9 mouse cellular contexts compared by ENCODE assay signal in genomic region chr7:141524760-141525579, GRCm38 (mm10). TPM values are rescaled to one million over a fixed set of nuclear protein-coding genes. Genes with fewer than 3 reads are reported as not detected.
DNase-seq lines count a peak whose midpoint lies in the region; ATAC-seq and TF ChIP-seq lines count a peak whose summit lies in the region.
"Had no signal": no experiment of that assay in that cellular context is flagged by ENCODE, and none has a peak within 500 bp of the region (broad histone marks: within the 10 kb centered on the region; RNA-seq: fewer than 3 reads in every experiment).

No protein-coding gene starts in this region.

- no peak overlapping the region for H3K4me3 ChIP-seq in forebrain, embryonic 10.5 days
- H3K4me3 ChIP-seq in liver, postnatal 0 days (ENCODE audit: low read depth, low read length) = no peak overlapping the region
- H3K4me3 ChIP-seq in neural tube, embryonic 15.5 days (replicated peaks) = no peak overlapping the region
- H3K4me3 ChIP-seq in testis, adult 2 months (ENCODE audit: control insufficient read depth, low read depth, low read length) = no peak overlapping the region

- H3K27ac ChIP-seq in forebrain, embryonic 10.5 days = no peak overlapping the region
- H3K27ac ChIP-seq in liver, postnatal 0 days (ENCODE audit: low read depth) = no peak overlapping the region
- H3K27ac ChIP-seq in neural tube, embryonic 15.5 days (replicated peaks) = no peak overlapping the region
- H3K27ac ChIP-seq in testis, adult 2 months (ENCODE audit: control insufficient read depth, insufficient read depth, low read depth, low read length) = no peak overlapping the region
- H3K27ac ChIP-seq: macrophage had no signal

- no peaks in the 10 kb centered on the region for H3K9me3 ChIP-seq in forebrain, embryonic 10.5 days
- H3K9me3 ChIP-seq in liver, postnatal 0 days (ENCODE audit: low read length) = no peaks in the 10 kb centered on the region
- no peaks in the 10 kb centered on the region for H3K9me3 ChIP-seq in neural tube, embryonic 15.5 days (replicated peaks)

- H3K9ac ChIP-seq in liver, postnatal 0 days (replicated peaks) = no peak overlapping the region
- H3K9ac ChIP-seq in neural tube, embryonic 15.5 days (replicated peaks) = no peak overlapping the region

- intact Hi-C loops in heart, postnatal 14 days (cut with DNase I) = loop anchor here (1.0 to 10.0 kb wide), 3 partner anchors 45 to 290 kb away; no protein-coding TSS in a partner anchor

- H3K36me3 ChIP-seq in forebrain, embryonic 10.5 days (replicated peaks) = peaks cover 36% of the 10 kb centered on the region
- H3K36me3 ChIP-seq in liver, postnatal 0 days (replicated peaks; ENCODE audit: insufficient read depth, low read length) = peaks cover 9% of the 10 kb centered on the region
- peaks cover 46% of the 10 kb centered on the region for H3K36me3 ChIP-seq in neural tube, embryonic 15.5 days
- H3K36me3 ChIP-seq in testis, adult 2 months (ENCODE audit: control insufficient read depth, insufficient read depth, low read length) = peaks cover 2% of the 10 kb centered on the region; the same call in 1 of the 2 replicates

- DNase-seq in ES-CJ7 (ENCODE audit: low read depth, low spot score) = peak; percentile 79
- peak; percentile 85 for DNase-seq in c-Kit-positive CD71-negative TER-119-negative erythroid progenitor cells, embryonic 14.5 days (ENCODE audit: low read depth)
- DNase-seq in forebrain, embryonic 10.5 days (ENCODE audit: extremely low spot score, low spot score) = peak; percentile 69
- DNase-seq in heart, postnatal 14 days = peak; percentile 79 to 85
- peak; percentile 86 to 88 for DNase-seq in kidney, postnatal 4 days
- peak; percentile 86 for DNase-seq in liver, postnatal 0 days

- no peak for TF ChIP-seq EP300 in liver, postnatal 0 days (IDR thresholded peaks at IDR 0.05; ENCODE audit: low read depth)

- WGBS in forebrain, embryonic 10.5 days = 63% methylated on average over 6 of the region's 6 CpGs
- WGBS in liver, postnatal 0 days (ENCODE audit: insufficient replicate concordance) = 58% methylated on average over 6 of the region's 6 CpGs
- 26% methylated on average over 6 of the region's 6 CpGs for WGBS in neural tube, embryonic 15.5 days

- TF ChIP-seq CTCF in liver, postnatal 0 days (IDR thresholded peaks at IDR 0.05; ENCODE audit: low read depth) = peak; percentile 98
- peak; percentile 44; the same call in 1 of the 2 replicates for TF ChIP-seq CTCF in testis, adult 2 months (IDR thresholded peaks at IDR 0.05; ENCODE audit: control insufficient read depth, insufficient read depth, insufficient replicate concordance, low read depth, low read length)

- TF ChIP-seq POLR2A in testis, adult 2 months (IDR thresholded peaks at IDR 0.05; ENCODE audit: control insufficient read depth, low read depth, low read length) = no peak

- H3K4me2 ChIP-seq in liver, postnatal 0 days (ENCODE audit: low read depth, low read length) = no peak overlapping the region
- H3K4me2 ChIP-seq in neural tube, embryonic 15.5 days = no peak overlapping the region

- H3K4me1 ChIP-seq in forebrain, embryonic 10.5 days = no peaks in the 10 kb centered on the region
- no peaks in the 10 kb centered on the region for H3K4me1 ChIP-seq in liver, postnatal 0 days (ENCODE audit: insufficient read depth)
- H3K4me1 ChIP-seq in neural tube, embryonic 15.5 days = no peaks in the 10 kb centered on the region
- no peaks in the 10 kb centered on the region for H3K4me1 ChIP-seq in testis, adult 2 months (ENCODE audit: control insufficient read depth, insufficient read depth, low read length)

- H3K27me3 ChIP-seq in forebrain, embryonic 10.5 days (ENCODE audit: poor library complexity, severe bottlenecking) = no peaks in the 10 kb centered on the region
- H3K27me3 ChIP-seq in liver, postnatal 0 days (ENCODE audit: insufficient read depth, low read length) = no peaks in the 10 kb centered on the region
- H3K27me3 ChIP-seq in neural tube, embryonic 15.5 days (replicated peaks) = no peaks in the 10 kb centered on the region
- no peaks in the 10 kb centered on the region for H3K27me3 ChIP-seq in testis, adult 2 months (ENCODE audit: control insufficient read depth, insufficient read depth, low read length)

- peak; percentile 86 for ATAC-seq in liver, postnatal 0 days
- ATAC-seq in neural tube, embryonic 15.5 days (ENCODE audit: low FRiP score) = peak; percentile 84

RNA-seq across cellular contexts. Expression of gene Chid1, which starts 14.7 kb away (rescaled TPM):
- 24.8 and 25.4 TPM in 2 replicates for polyA plus RNA-seq in forebrain, embryonic 10.5 days (2016; fragmentation: Nextera tagmentation; extraction: Ambion mirVana)
- total RNA-seq in heart, postnatal 14 days (2021) = 10 to 100 TPM; 42.6 to 42.8 TPM
- polyA plus RNA-seq in liver, postnatal 0 days (2015; fragmentation: Nextera tagmentation; extraction: Ambion mirVana) = 12.6 and 14.7 TPM in 2 replicates
- polyA plus RNA-seq in neural tube, embryonic 15.5 days (2015; fragmentation: Nextera tagmentation; extraction: Ambion mirVana) = 50.4 and 54.4 TPM in 2 replicates
- 81.0 and 89.4 TPM in 2 replicates for polyA plus RNA-seq in testis, adult 2 months (2012; rRNA removed)

RNA-seq across cellular contexts. Expression of gene Ap2a2, which starts 37.0 kb away (rescaled TPM):
- 104 and 105 TPM in 2 replicates for polyA plus RNA-seq in forebrain, embryonic 10.5 days (2016; fragmentation: Nextera tagmentation; extraction: Ambion mirVana)
- total RNA-seq in heart, postnatal 14 days (2021) = 10 to 100 TPM; 51.4 to 52.2 TPM
- 27.8 and 33.8 TPM in 2 replicates for polyA plus RNA-seq in liver, postnatal 0 days (2015; fragmentation: Nextera tagmentation; extraction: Ambion mirVana)
- 105 and 109 TPM in 2 replicates for polyA plus RNA-seq in neural tube, embryonic 15.5 days (2015; fragmentation: Nextera tagmentation; extraction: Ambion mirVana)
- 25.4 and 26.8 TPM in 2 replicates for polyA plus RNA-seq in testis, adult 2 months (2012; rRNA removed)

RNA-seq across cellular contexts. Expression of gene Tspan4, which starts 49.9 kb away (rescaled TPM):
- 31.4 and 37.9 TPM in 2 replicates for polyA plus RNA-seq in forebrain, embryonic 10.5 days (2016; fragmentation: Nextera tagmentation; extraction: Ambion mirVana)
- total RNA-seq in heart, postnatal 14 days (2021) = 10 to 100 TPM; 24.0 to 31.2 TPM
- 72.2 and 77.0 TPM in 2 replicates for polyA plus RNA-seq in liver, postnatal 0 days (2015; fragmentation: Nextera tagmentation; extraction: Ambion mirVana)
- polyA plus RNA-seq in neural tube, embryonic 15.5 days (2015; fragmentation: Nextera tagmentation; extraction: Ambion mirVana) = 73.0 and 77.3 TPM in 2 replicates
- polyA plus RNA-seq in testis, adult 2 months (2012; rRNA removed) = 14.6 and 15.5 TPM in 2 replicates

RNA-seq across cellular contexts. Expression of gene Polr2l, which starts 50.0 kb away (rescaled TPM):
- polyA plus RNA-seq in forebrain, embryonic 10.5 days (2016; fragmentation: Nextera tagmentation; extraction: Ambion mirVana) = 87.0 and 95.7 TPM in 2 replicates
- 10 to 100 TPM; 69.8 to 71.4 TPM for total RNA-seq in heart, postnatal 14 days (2021)
- 41.8 and 45.1 TPM in 2 replicates for polyA plus RNA-seq in liver, postnatal 0 days (2015; fragmentation: Nextera tagmentation; extraction: Ambion mirVana)
- 85.3 and 89.8 TPM in 2 replicates for polyA plus RNA-seq in neural tube, embryonic 15.5 days (2015; fragmentation: Nextera tagmentation; extraction: Ambion mirVana)
- polyA plus RNA-seq in testis, adult 2 months (2012; rRNA removed) = 20.8 and 21.1 TPM in 2 replicates

RNA-seq across cellular contexts. Expression of gene Cd151, which starts 57.8 kb away (rescaled TPM):
- polyA plus RNA-seq in forebrain, embryonic 10.5 days (2016; fragmentation: Nextera tagmentation; extraction: Ambion mirVana) = 15.2 and 17.7 TPM in 2 replicates
- 100 to 1,000 TPM; 258 to 268 TPM for total RNA-seq in heart, postnatal 14 days (2021)
- polyA plus RNA-seq in liver, postnatal 0 days (2015; fragmentation: Nextera tagmentation; extraction: Ambion mirVana) = 5.1 and 6.6 TPM in 2 replicates
- 23.7 and 25.1 TPM in 2 replicates for polyA plus RNA-seq in neural tube, embryonic 15.5 days (2015; fragmentation: Nextera tagmentation; extraction: Ambion mirVana)
- 102 and 104 TPM in 2 replicates for polyA plus RNA-seq in testis, adult 2 months (2012; rRNA removed)
